Mouse (Mus musculus) Muller cell, postnatal 12 days (primary cell): ENCODE measurements around the gene Pafah2.
"Not testable (repeated sequence)": the region's sequence is repeated elsewhere in the genome, so short reads cannot be mapped to it uniquely, and the experiment has no call there.

Experiments
- DNase-seq: peaks from one replicate; pipeline ENCODE4 v3.0.0-alpha.2; 2015; ENCODE audit errors: inconsistent ontology term

Gene Pafah2

GRCm38 (mm10) chr4:134373295-134373694 is 22.8 kb upstream of the Pafah2 start:
- no peak for DNase-seq

- DNase-seq, result no peak
Measured at GRCm38 (mm10) chr4:134374306-134374705, 21.8 kb upstream of the Pafah2 start.

GRCm38 (mm10) chr4:134378089-134378615 is 18.0 kb upstream of the Pafah2 start:
- no peak for DNase-seq

GRCm38 (mm10) chr4:134379510-134379909 is 16.6 kb upstream of the Pafah2 start:
- no peak for DNase-seq

- DNase-seq, result not testable (repeated sequence)
Measured at GRCm38 (mm10) chr4:134383750-134384149, 12.4 kb upstream of the Pafah2 start, which contains the start of gene Extl1. Gene Extl1 (minus strand): TSS chr4:134383850.

- no peak for DNase-seq
Measured at GRCm38 (mm10) chr4:134387268-134387667, 8.9 kb upstream of the Pafah2 start.

GRCm38 (mm10) chr4:134388397-134388796 is 7.7 kb upstream of the Pafah2 start:
- DNase-seq, result peak; percentile 34

GRCm38 (mm10) chr4:134391636-134392035 is 4.5 kb upstream of the Pafah2 start:
- no peak for DNase-seq

GRCm38 (mm10) chr4:134392595-134392994 is 3.5 kb upstream of the Pafah2 start:
- DNase-seq, result peak; percentile 12

GRCm38 (mm10) chr4:134393026-134393425 is 3.1 kb upstream of the Pafah2 start:
- DNase-seq, result no peak

GRCm38 (mm10) chr4:134395142-134395541 is 978 bp upstream of the Pafah2 start:
- DNase-seq, result no peak

- DNase-seq, result peak; percentile 88
Measured at GRCm38 (mm10) chr4:134397121-134397520, 1.0 kb downstream of the Pafah2 start.

GRCm38 (mm10) chr4:134397732-134398131 is 1.6 kb downstream of the Pafah2 start:
- DNase-seq, result no peak

- DNase-seq, result no peak
Measured at GRCm38 (mm10) chr4:134400206-134400605, 4.1 kb downstream of the Pafah2 start.

GRCm38 (mm10) chr4:134401181-134401661 is 5.1 kb downstream of the Pafah2 start:
- peak; percentile 46 for DNase-seq

GRCm38 (mm10) chr4:134401856-134402570 is 5.9 kb downstream of the Pafah2 start:
- DNase-seq, result no peak

- DNase-seq, result peak; percentile 78
Measured at GRCm38 (mm10) chr4:134402571-134403262, 6.6 kb downstream of the Pafah2 start.

- DNase-seq, result peak; percentile 75
Measured at GRCm38 (mm10) chr4:134403721-134404120, 7.6 kb downstream of the Pafah2 start.

GRCm38 (mm10) chr4:134409286-134409685 is 13.2 kb downstream of the Pafah2 start:
- no peak for DNase-seq

GRCm38 (mm10) chr4:134416177-134416576 is 20.1 kb downstream of the Pafah2 start:
- DNase-seq, result no peak

- DNase-seq, result no peak
Measured at GRCm38 (mm10) chr4:134416602-134417001, 20.5 kb downstream of the Pafah2 start.

- no peak for DNase-seq
Measured at GRCm38 (mm10) chr4:134417111-134417510, 21.0 kb downstream of the Pafah2 start.

GRCm38 (mm10) chr4:134421971-134422370 is 25.9 kb downstream of the Pafah2 start:
- no peak for DNase-seq
